Mouse (Mus musculus): ENCODE results near the gene Kctd18.
"Not testable (repeated sequence)": the region's sequence is repeated elsewhere in the genome, so short reads cannot be mapped to it uniquely, and the experiment has no call there.

Kctd18 gene

GRCm38 (mm10) chr1:58018856-58019255, at the start of gene Kctd18:
Gene Kctd18, minus strand, starts transcription at chr1:58018956.
- no peak for DNase-seq (ENCODE audit: low spot score)

GRCm38 (mm10) chr1:58065606-58066005, 46.9 kb upstream of the Kctd18 start:
- no peak for DNase-seq (ENCODE audit: low spot score)

- DNase-seq (ENCODE audit: low spot score): no peak
Observed at GRCm38 (mm10) chr1:58065151-58065550, 46.4 kb upstream of the Kctd18 start.

- no peak for DNase-seq (ENCODE audit: low spot score)
Observed at GRCm38 (mm10) chr1:58062131-58062530, 43.4 kb upstream of the Kctd18 start.

- no peak for DNase-seq (ENCODE audit: low spot score)
Observed at GRCm38 (mm10) chr1:58058846-58059245, 40.1 kb upstream of the Kctd18 start.

- no peak for DNase-seq (ENCODE audit: low spot score)
Observed at GRCm38 (mm10) chr1:58056939-58057338, 38.2 kb upstream of the Kctd18 start.

GRCm38 (mm10) chr1:58056074-58056807, 37.5 kb upstream of the Kctd18 start:
- no peak for DNase-seq (ENCODE audit: low spot score)

- DNase-seq (ENCODE audit: low spot score): no peak
Observed at GRCm38 (mm10) chr1:58055598-58055997, 36.8 kb upstream of the Kctd18 start.

GRCm38 (mm10) chr1:58049126-58049525, 30.4 kb upstream of the Kctd18 start:
- no peak for DNase-seq (ENCODE audit: low spot score)

- DNase-seq (ENCODE audit: low spot score): no peak
Observed at GRCm38 (mm10) chr1:58046721-58047290, 28.1 kb upstream of the Kctd18 start.

GRCm38 (mm10) chr1:58045546-58045945, 26.8 kb upstream of the Kctd18 start:
- DNase-seq (ENCODE audit: low spot score): no peak

- DNase-seq (ENCODE audit: low spot score): no peak
Observed at GRCm38 (mm10) chr1:58045076-58045475, 26.3 kb upstream of the Kctd18 start.

GRCm38 (mm10) chr1:58037306-58037705, 18.6 kb upstream of the Kctd18 start:
- not testable (repeated sequence) for DNase-seq (ENCODE audit: low spot score)

- peak; percentile 85 for DNase-seq (ENCODE audit: low spot score)
Observed at GRCm38 (mm10) chr1:58031160-58031769, 12.5 kb upstream of the Kctd18 start.

- peak; percentile 99 for DNase-seq (ENCODE audit: low spot score)
Observed at GRCm38 (mm10) chr1:58030156-58030871, 11.6 kb upstream of the Kctd18 start.

GRCm38 (mm10) chr1:58029636-58030117, 10.9 kb upstream of the Kctd18 start, which contains the start of gene Aox1:
Gene Aox1, plus strand, starts transcription at chr1:58029931.
- peak; percentile 99 for DNase-seq (ENCODE audit: low spot score)

GRCm38 (mm10) chr1:58027707-58028106, 9.0 kb upstream of the Kctd18 start:
- no peak for DNase-seq (ENCODE audit: low spot score)

GRCm38 (mm10) chr1:58006388-58006787, 12.4 kb downstream of the Kctd18 start:
- DNase-seq (ENCODE audit: low spot score): not testable (repeated sequence)

GRCm38 (mm10) chr1:57998146-57998545, 20.6 kb downstream of the Kctd18 start:
- peak; percentile 60 for DNase-seq (ENCODE audit: low spot score)

GRCm38 (mm10) chr1:57996133-57996615, 22.6 kb downstream of the Kctd18 start:
- DNase-seq (ENCODE audit: low spot score): no peak

GRCm38 (mm10) chr1:57995432-57996132, 23.2 kb downstream of the Kctd18 start, which contains the start of gene Sgo2a:
Gene Sgo2a, plus strand, starts transcription at chr1:57995971.
- peak; percentile 95 for DNase-seq (ENCODE audit: low spot score)
